Mouse (Mus musculus) G1E (cell line): ENCODE results near the gene Micu2.

Source experiments
- CTCF ChIP-seq: IDR thresholded peaks from 2 replicates; pipeline ENCODE4 v1.5.1; 2012; ENCODE audit warnings: low read depth, low read length, inconsistent platforms, mixed read lengths
- GATA1 ChIP-seq: IDR thresholded peaks from 2 replicates; pipeline ENCODE4 v1.6.1; 2012; ENCODE audit warnings: borderline replicate concordance, low read length, inconsistent platforms, mixed read lengths
- TAL1 ChIP-seq: conservative IDR thresholded peaks from 2 replicates; pipeline ENCODE4 v1.6.1; 2012; ENCODE audit warnings: low read depth, low read length, inconsistent platforms, mixed read lengths

- TF ChIP-seq GATA1 (no peak), CTCF (no peak), TAL1 (no peak)
Observed at GRCm38 (mm10) chr14:57881074-57881473, 118.0 kb downstream of the Micu2 start.
